Mouse (Mus musculus) layer of hippocampus, adult 11-12 months (tissue): Measurements from ENCODE around the gene Ess2.

Experiments
- DNase-seq: peaks from one replicate; pipeline ENCODE4 v3.0.0; 2022; ENCODE audit warnings: low spot score

The Ess2 gene

DNA sequence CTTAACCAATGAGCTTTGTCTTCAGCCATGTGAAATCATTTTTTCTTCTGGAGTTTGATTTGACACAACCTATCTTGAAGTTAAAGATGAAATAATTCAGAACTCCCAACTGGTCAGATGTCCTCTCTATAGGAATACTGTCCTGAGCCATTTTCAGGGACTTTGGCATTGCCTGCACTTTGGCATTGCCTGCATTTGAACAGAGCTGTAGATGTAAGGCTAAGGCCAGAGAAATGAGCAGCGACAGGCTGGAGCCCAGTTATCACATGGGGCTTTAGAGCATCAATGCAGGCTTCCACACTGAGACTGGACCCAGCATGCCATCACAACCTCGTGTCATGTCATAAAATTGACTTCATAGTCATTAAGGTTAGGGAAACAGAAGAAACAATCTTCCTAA, 57.9 kb downstream of the Ess2 start:
- DNase-seq = no peak

DNA sequence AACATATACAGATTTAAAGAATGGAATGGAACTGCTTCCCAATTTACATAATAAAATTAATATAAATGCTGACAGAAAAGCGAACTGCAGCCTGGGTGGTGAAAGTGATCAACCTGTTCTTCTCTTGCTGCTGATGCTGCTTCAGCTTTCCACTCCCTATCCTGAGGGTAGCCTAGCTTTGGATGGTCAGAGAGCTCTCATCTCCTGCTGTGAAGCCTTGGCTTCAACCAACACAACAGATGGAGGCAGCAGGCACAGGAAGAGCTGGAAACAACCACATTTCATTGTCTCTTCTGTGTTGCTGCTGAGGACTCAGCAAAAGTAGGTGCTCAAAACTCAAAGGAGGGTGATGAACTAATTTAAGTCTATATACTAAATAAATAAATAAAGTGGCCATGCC, 59.3 kb downstream of the Ess2 start:
- no peak for DNase-seq

DNA sequence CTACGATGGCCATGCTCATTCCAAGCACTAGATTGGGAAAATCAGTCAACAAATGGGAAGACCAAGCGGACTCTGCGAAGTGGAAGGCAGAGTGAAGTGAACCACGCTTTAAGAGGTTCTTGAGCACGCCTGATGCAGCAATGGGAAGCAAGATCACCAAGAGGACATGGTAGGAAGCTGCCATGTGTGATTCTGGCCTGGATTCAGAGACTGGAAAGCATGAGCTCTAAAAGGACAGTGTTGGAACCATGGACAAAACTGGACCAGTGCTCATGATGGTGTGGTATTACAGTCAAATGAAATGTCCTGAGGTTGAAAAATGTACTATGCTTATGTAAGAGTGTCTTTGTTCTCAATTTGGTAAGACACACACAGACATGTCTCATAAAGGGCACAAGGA, 59.8 kb downstream of the Ess2 start:
- no peak for DNase-seq
